15 mouse cellular contexts compared by ENCODE assay signal in genomic region chr5:36203916-36204315, GRCm38 (mm10). TPM values are rescaled to one million over a fixed set of nuclear protein-coding genes. Genes with fewer than 3 reads are reported as not detected.
A peak's percentile ranks its signal among the peaks of the same experiment; 100 is the strongest.
DNase-seq lines count a peak whose midpoint lies in the region; ATAC-seq and TF ChIP-seq lines count a peak whose summit lies in the region.
"Had no signal": no experiment of that assay in that cellular context is flagged by ENCODE, and none has a peak within 500 bp of the region (broad histone marks: within the 10 kb centered on the region; RNA-seq: fewer than 3 reads in every experiment).

Gene Psapl1, plus strand, starts transcription at chr5:36204021.

- WGBS in embryonic facial prominence, embryonic 14.5 days = 78% methylated on average over 10 of the region's 10 CpGs
- 90% methylated on average over 10 of the region's 10 CpGs for WGBS in embryonic facial prominence, embryonic 10.5 days
- WGBS in lung, adult 2 months = 65% methylated on average over 10 of the region's 10 CpGs
- WGBS in embryonic facial prominence, embryonic 15.5 days = 70% methylated on average over 10 of the region's 10 CpGs
- 84% methylated on average over 10 of the region's 10 CpGs for WGBS in forebrain, embryonic 15.5 days

- no peak for TF ChIP-seq CTCF in lung, adult 2 months (IDR thresholded peaks at IDR 0.05; ENCODE audit: insufficient read depth, low read length)

- no peaks in the 10 kb centered on the region for H3K36me3 ChIP-seq in embryonic facial prominence, embryonic 14.5 days (ENCODE audit: control insufficient read depth, insufficient read depth, low read length)
- H3K36me3 ChIP-seq in embryonic facial prominence, embryonic 10.5 days (replicated peaks) = no peaks in the 10 kb centered on the region
- H3K36me3 ChIP-seq in embryonic facial prominence, embryonic 15.5 days = no peaks in the 10 kb centered on the region
- H3K36me3 ChIP-seq in forebrain, embryonic 15.5 days = no peaks in the 10 kb centered on the region
- H3K36me3 ChIP-seq: liver, embryonic 15.5 days had no signal

- TF ChIP-seq POLR2A in lung, adult 2 months (IDR thresholded peaks at IDR 0.05; ENCODE audit: borderline replicate concordance, extremely low read depth, low read depth, low read length) = no peak

- no peak within 1 kb of the TSS for H3K9ac ChIP-seq in embryonic facial prominence, embryonic 14.5 days (ENCODE audit: low read depth, low read length)
- H3K9ac ChIP-seq in embryonic facial prominence, embryonic 15.5 days = no peak within 1 kb of the TSS
- no peak within 1 kb of the TSS for H3K9ac ChIP-seq in forebrain, embryonic 15.5 days (replicated peaks)
- H3K9ac ChIP-seq: liver, embryonic 15.5 days had no signal

- no peak within 1 kb of the TSS for H3K4me3 ChIP-seq in embryonic facial prominence, embryonic 14.5 days (ENCODE audit: low read depth, low read length)
- H3K4me3 ChIP-seq in embryonic facial prominence, embryonic 10.5 days = no peak within 1 kb of the TSS
- no peak within 1 kb of the TSS for H3K4me3 ChIP-seq in lung, adult 2 months (replicated peaks; ENCODE audit: extremely low read depth, low read depth, low read length)
- no peak within 1 kb of the TSS for H3K4me3 ChIP-seq in embryonic facial prominence, embryonic 15.5 days (replicated peaks)
- H3K4me3 ChIP-seq in forebrain, embryonic 15.5 days = no peak within 1 kb of the TSS
- H3K4me3 ChIP-seq: erythroblast, embryonic 14.5 days; liver, embryonic 15.5 days; megakaryocyte, embryonic 14.5 days; myocyte had no signal

- H3K4me2 ChIP-seq in embryonic facial prominence, embryonic 14.5 days (ENCODE audit: low read depth, low read length) = no peak within 1 kb of the TSS
- peak within 1 kb of the TSS; percentile 12; the same call in 1 of the 2 replicates for H3K4me2 ChIP-seq in embryonic facial prominence, embryonic 15.5 days (replicated peaks)
- no peak within 1 kb of the TSS for H3K4me2 ChIP-seq in forebrain, embryonic 15.5 days (replicated peaks)
- H3K4me2 ChIP-seq: liver, embryonic 15.5 days had no signal

- H3K27me3 ChIP-seq in embryonic facial prominence, embryonic 14.5 days (replicated peaks; ENCODE audit: control insufficient read depth, insufficient read depth, low read length) = no peaks in the 10 kb centered on the region
- H3K27me3 ChIP-seq in embryonic facial prominence, embryonic 10.5 days (replicated peaks; ENCODE audit: low read depth, poor library complexity, severe bottlenecking) = no peaks in the 10 kb centered on the region
- no peaks in the 10 kb centered on the region for H3K27me3 ChIP-seq in embryonic facial prominence, embryonic 15.5 days
- no peaks in the 10 kb centered on the region for H3K27me3 ChIP-seq in forebrain, embryonic 15.5 days
- H3K27me3 ChIP-seq: liver, embryonic 15.5 days had no signal

- no peak within 1 kb of the TSS; the same call in 1 of the 2 replicates for H3K27ac ChIP-seq in embryonic facial prominence, embryonic 14.5 days (replicated peaks; ENCODE audit: low read depth, low read length)
- no peak within 1 kb of the TSS for H3K27ac ChIP-seq in embryonic facial prominence, embryonic 10.5 days (replicated peaks)
- H3K27ac ChIP-seq in embryonic facial prominence, embryonic 15.5 days (replicated peaks) = peak within 1 kb of the TSS; percentile 80
- no peak within 1 kb of the TSS for H3K27ac ChIP-seq in forebrain, embryonic 15.5 days (replicated peaks)
- H3K27ac ChIP-seq: liver, embryonic 15.5 days had no signal

- peak; percentile 13; the same call in 1 of the 2 replicates for ATAC-seq in embryonic facial prominence, embryonic 14.5 days (ENCODE audit: low read depth)
- ATAC-seq in embryonic facial prominence, embryonic 15.5 days (ENCODE audit: insufficient number of reproducible peaks, low FRiP score, low TSS enrichment, low read depth) = peak; percentile 51; the same call in 1 of the 2 replicates
- no peak for ATAC-seq in forebrain, embryonic 15.5 days (replicated peaks)
- ATAC-seq: intestine, postnatal 0 days had no signal

- no peaks in the 10 kb centered on the region for H3K9me3 ChIP-seq in embryonic facial prominence, embryonic 14.5 days (ENCODE audit: control insufficient read depth, low read length)
- no peaks in the 10 kb centered on the region for H3K9me3 ChIP-seq in embryonic facial prominence, embryonic 10.5 days
- H3K9me3 ChIP-seq in embryonic facial prominence, embryonic 15.5 days (replicated peaks) = no peaks in the 10 kb centered on the region
- H3K9me3 ChIP-seq in forebrain, embryonic 15.5 days = no peaks in the 10 kb centered on the region
- H3K9me3 ChIP-seq: liver, embryonic 15.5 days; megakaryocyte, embryonic 14.5 days had no signal

- H3K4me1 ChIP-seq in embryonic facial prominence, embryonic 14.5 days (ENCODE audit: control insufficient read depth, insufficient read depth, low read length) = peaks cover 7% of the 10 kb centered on the region; the same call in 1 of the 2 replicates
- 0 out of 2 replicates have a peak, but pooled peaks cover 4% of the 10 kb centered on the region for H3K4me1 ChIP-seq in embryonic facial prominence, embryonic 10.5 days
- H3K4me1 ChIP-seq in lung, adult 2 months (ENCODE audit: control insufficient read depth, insufficient read depth, low read length) = no peaks in the 10 kb centered on the region
- peaks cover 20% of the 10 kb centered on the region for H3K4me1 ChIP-seq in embryonic facial prominence, embryonic 15.5 days
- H3K4me1 ChIP-seq in forebrain, embryonic 15.5 days = no peaks in the 10 kb centered on the region
- H3K4me1 ChIP-seq: liver, embryonic 15.5 days; megakaryocyte, embryonic 14.5 days had no signal

- DNase-seq in embryonic facial prominence, embryonic 14.5 days (ENCODE audit: low spot score) = no peak
- DNase-seq in embryonic facial prominence, embryonic 10.5 days (ENCODE audit: low spot score) = no peak
- DNase-seq in lung, adult 2 months = no peak
- no peak for DNase-seq in lung, postnatal 25 days (ENCODE audit: low spot score)
- DNase-seq in thymus, postnatal 10 days (ENCODE audit: low spot score in 2 of 2) = peak; percentile 40 to 47
- no peak for DNase-seq in cerebellum, postnatal 25 days
- DNase-seq: kidney, postnatal 36 days had no signal

RNA-seq across cellular contexts. Expression of gene Psapl1, which starts in this region (rescaled TPM):
- polyA plus RNA-seq in embryonic facial prominence, embryonic 14.5 days (2014; fragmentation: Nextera tagmentation; extraction: Ambion mirVana) = 3.6 and 7.5 TPM in 2 replicates
- polyA plus RNA-seq in embryonic facial prominence, embryonic 10.5 days (2016; fragmentation: Nextera tagmentation; extraction: Ambion mirVana) = 0.05 and 0.07 TPM in 2 replicates
- polyA plus RNA-seq in lung, adult 2 months (2012; rRNA removed) = 0.11 and 25.6 TPM in 2 replicates
- polyA plus RNA-seq in embryonic facial prominence, embryonic 15.5 days (2015; fragmentation: Nextera tagmentation; extraction: Ambion mirVana) = 58.3 and 61.4 TPM in 2 replicates
- 0.06 TPM in 1 of 2 replicates, not detected in the other for polyA plus RNA-seq in forebrain, embryonic 15.5 days (2015; fragmentation: Nextera tagmentation; extraction: Ambion mirVana)
- polyA plus RNA-seq: erythroblast, embryonic 14.5 days; hindbrain, embryonic 11.5 days had no signal

Comparison
In these comparisons a context has a peak if more than half of its experiments do, and no peak if none do; other contexts are left out.
1. DNase-seq: peak in thymus, postnatal 10 days (2 of 2); none in embryonic facial prominence, embryonic 14.5 days (single experiment), embryonic facial prominence, embryonic 10.5 days (single experiment), lung, adult 2 months (single experiment), lung, postnatal 25 days (single experiment) and cerebellum, postnatal 25 days (0 of 2).